Mouse (Mus musculus): Measurements from ENCODE around the gene Pim3. TPM values are rescaled to one million over a fixed set of nuclear protein-coding genes. Genes with fewer than 3 reads are reported as not detected.

Pim3 gene
- total and polyA plus RNA-seq, 3 experiments = 11.4 to 26.0 (median 19.0) TPM

GRCm38 (mm10) chr15:88875625-88876081, 13.7 kb downstream of the Pim3 start:
- H3K9me3 ChIP-seq (replicated peaks; ENCODE audit: low read length) = peaks cover 11% of the 10 kb centered on the region
- H3K79me2 ChIP-seq (replicated peaks; ENCODE audit: control insufficient read depth, extremely low read depth, insufficient read depth, poor library complexity, severe bottlenecking) = no peaks in the 10 kb centered on the region
- H3K27ac ChIP-seq (ENCODE audit: insufficient read depth, low read depth) = no peak overlapping the region
- no peak overlapping the region for H3K4me3 ChIP-seq (replicated peaks in 1 of 3; ENCODE audit: low read depth in 2 of 3, low read length in 2 of 3, poor library complexity in 1 of 3)
- H3K36me3 ChIP-seq (replicated peaks in 1 of 2; ENCODE audit: control insufficient read depth in 1 of 2, insufficient read depth in 1 of 2, low read length in 1 of 2) = no peaks in the 10 kb centered on the region
- no peak for TF ChIP-seq IRF4 (IDR thresholded peaks at IDR 0.05; ENCODE audit: low read depth, low read length)
- TF ChIP-seq RAD21 (IDR thresholded peaks at IDR 0.05; ENCODE audit: low read depth, low read length) = no peak
- no peak for TF ChIP-seq JUN (IDR thresholded peaks at IDR 0.05; ENCODE audit: insufficient read depth, low read depth, low read length)
- no peak for TF ChIP-seq MAFK (IDR thresholded peaks at IDR 0.05; ENCODE audit: insufficient replicate concordance, low read length)
- TF ChIP-seq ZC3H11A (IDR thresholded peaks at IDR 0.05; ENCODE audit: low read depth, low read length) = no peak
- TF ChIP-seq MYC (IDR thresholded peaks at IDR 0.05; ENCODE audit: low read depth, low read length) = no peak
- TF ChIP-seq ETS1 (conservative IDR thresholded peaks at IDR 0.05; ENCODE audit: low read depth, low read length) = no peak
- TF ChIP-seq MAZ (IDR thresholded peaks at IDR 0.05; ENCODE audit: low read depth, low read length) = no peak
- no peak for TF ChIP-seq HCFC1 (IDR thresholded peaks at IDR 0.05; ENCODE audit: low read depth, low read length)
- no peak for TF ChIP-seq UBTF (IDR thresholded peaks at IDR 0.05; ENCODE audit: low read depth, low read length)
- TF ChIP-seq RCOR1 (conservative IDR thresholded peaks at IDR 0.05; ENCODE audit: low read depth, low read length) = no peak
- TF ChIP-seq TCF12 (IDR thresholded peaks at IDR 0.05; ENCODE audit: low read depth, low read length) = no peak
- no peak for TF ChIP-seq POLR2AphosphoS2 (IDR thresholded peaks at IDR 0.05; ENCODE audit: low read depth, low read length)
- no peak for TF ChIP-seq JUND (conservative IDR thresholded peaks at IDR 0.05; ENCODE audit: low read depth, low read length)
- no peak for TF ChIP-seq MEF2A (IDR thresholded peaks at IDR 0.05; ENCODE audit: borderline replicate concordance, low read depth, low read length)
- no peak for TF ChIP-seq TBP (conservative IDR thresholded peaks at IDR 0.05; ENCODE audit: low read depth, low read length)
- no peak for TF ChIP-seq USF2 (conservative IDR thresholded peaks at IDR 0.05; ENCODE audit: low read depth, low read length)
- TF ChIP-seq NELFE (IDR thresholded peaks at IDR 0.05; ENCODE audit: low read depth, low read length) = no peak
- dilution Hi-C loops (cut with MboI; ENCODE audit: extremely low pct_ligation_motif_present, extremely low pct_unique_long_range_greater_than_20kb, low sequenced_read_pairs) (no loop called here), in situ Hi-C loops (cut with MboI; ENCODE audit: low pct_ligation_motif_present, low pct_unique_long_range_greater_than_20kb, low sequenced_read_pairs) (loop anchor here (5.0 kb wide), 1 partner anchor 48 kb away; no protein-coding TSS in a partner anchor)
- H3K4me1 ChIP-seq (ENCODE audit: control insufficient read depth in 1 of 2, insufficient read depth in 2 of 2) = peaks cover 2 to 6% of the 10 kb centered on the region in 2 experiments; a peak in 2 of 4 replicates
- no peak for DNase-seq (ENCODE audit: extremely low read depth)
- no peak overlapping the region for H3K4me2 ChIP-seq (ENCODE audit: insufficient read depth, low read depth, poor library complexity, severe bottlenecking)
- no peak overlapping the region for H3K9ac ChIP-seq (ENCODE audit: insufficient read depth, low read depth)
- peaks cover 51% of the 10 kb centered on the region for H3K27me3 ChIP-seq (replicated peaks)

Measured in CH12.LX (cell line).